Mouse (Mus musculus) C2C12 (cell line): ENCODE data around the gene Hspb6. TPM values are rescaled to one million over a fixed set of nuclear protein-coding genes. Genes with fewer than 3 reads are reported as not detected.

Experiments used
- H3K27me3 ChIP-seq: one replicate; pipeline ENCODE4 v1.6.1; 2011; ENCODE audit not compliant: control insufficient read depth, insufficient read depth, insufficient read length
- H3K36me3 ChIP-seq: one replicate; pipeline ENCODE4 v1.6.1; 2011; ENCODE audit not compliant: control insufficient read depth, insufficient read depth
- H3K4me3 ChIP-seq: one replicate; pipeline ENCODE4 v1.5.1; 2011; ENCODE audit warnings: mild to moderate bottlenecking, control low read depth; ENCODE audit not compliant: poor library complexity, insufficient read depth, severe bottlenecking
- H3K79me2 ChIP-seq: one replicate; pipeline ENCODE4 v1.6.1; 2011; ENCODE audit not compliant: control insufficient read depth, insufficient read depth
- H3K79me3 ChIP-seq: one replicate; pipeline ENCODE4 v1.6.1; 2011; ENCODE audit warnings: low read depth, control low read depth
- H3ac ChIP-seq: one replicate; pipeline ENCODE3; 2011; ENCODE audit warnings: low read depth; ENCODE audit not compliant: control insufficient read depth, insufficient read length
- CEBPB ChIP-seq: IDR thresholded peaks from one replicate; pipeline ENCODE4 v1.6.1; 2011; ENCODE audit warnings: low read depth, mild to moderate bottlenecking, control low read depth, moderate library complexity
- CTCF ChIP-seq: IDR thresholded peaks from one replicate; pipeline ENCODE4 v1.5.1; 2011; ENCODE audit not compliant: control insufficient read depth, insufficient read depth, insufficient read length
- FOSL1 ChIP-seq: IDR thresholded peaks from one replicate; pipeline ENCODE4 v1.8.0; 2011; ENCODE audit warnings: mild to moderate bottlenecking, low read length; ENCODE audit not compliant: poor library complexity, insufficient read depth, severe bottlenecking
- MAX ChIP-seq: IDR thresholded peaks from one replicate; pipeline ENCODE4 v1.6.1; 2011; ENCODE audit warnings: mild to moderate bottlenecking, control low read depth
- MYOD1 ChIP-seq: IDR thresholded peaks from one replicate; pipeline ENCODE4 v1.6.1; 2011; ENCODE audit warnings: low read depth; ENCODE audit not compliant: control insufficient read depth, insufficient read length
- MYOG ChIP-seq: IDR thresholded peaks from one replicate; pipeline ENCODE4 v1.6.1; 2011; ENCODE audit not compliant: control insufficient read depth, insufficient read length; ENCODE audit errors: extremely low read depth
- USF1 ChIP-seq: IDR thresholded peaks from one replicate; pipeline ENCODE4 v1.6.1; 2011; ENCODE audit warnings: low read depth, mild to moderate bottlenecking, control low read depth, moderate library complexity
- polyA plus RNA-seq: library from polyadenylated mRNA; unstranded; fragments of >200 nt; fragmentation: generic; extraction: Trizol; gene quantifications from one replicate; pipeline ENCODE4 v1.2.1, GENCODE M21; 2012; ENCODE audit warnings: missing spikeins

The Hspb6 gene
- polyA plus RNA-seq, 1 experiment = 66.8 TPM

- no peaks in the 10 kb centered on the region for H3K36me3 ChIP-seq
- H3K79me3 ChIP-seq = peaks cover 3% of the 10 kb centered on the region
- TF ChIP-seq FOSL1 (no peak), USF1 (no peak), CEBPB (no peak), MAX (no peak), CTCF (no peak), MYOD1 (no peak), MYOG (no peak)
- peaks cover 24% of the 10 kb centered on the region for H3K27me3 ChIP-seq
- H3K4me3 ChIP-seq = no peak overlapping the region
- peaks cover 6% of the 10 kb centered on the region for H3K79me2 ChIP-seq
- H3ac ChIP-seq = no peak overlapping the region
These were observed 40.9 kb downstream of the Hspb6 start for GRCm38 (mm10) chr7:30592772-30593423.

GRCm38 (mm10) chr7:30593579-30594509, 41.9 kb downstream of the Hspb6 start:
- H3K4me3 ChIP-seq = no peak overlapping the region
- TF ChIP-seq MYOD1 (no peak), FOSL1 (no peak), CEBPB (no peak), CTCF (no peak), MAX (no peak), MYOG (no peak), USF1 (no peak)
- H3K36me3 ChIP-seq = no peaks in the 10 kb centered on the region
- no peak overlapping the region for H3ac ChIP-seq
- peaks cover 33% of the 10 kb centered on the region for H3K27me3 ChIP-seq
- no peaks in the 10 kb centered on the region for H3K79me3 ChIP-seq
- no peaks in the 10 kb centered on the region for H3K79me2 ChIP-seq

GRCm38 (mm10) chr7:30594510-30595024, 42.6 kb downstream of the Hspb6 start:
- TF ChIP-seq MYOG (no peak), USF1 (no peak), CEBPB (no peak), MYOD1 (no peak), MAX (no peak), FOSL1 (no peak), CTCF (no peak)
- Histone ChIP-seq H3ac (no peak overlapping the region), H3K4me3 (no peak overlapping the region), H3K27me3 (peaks cover 37% of the 10 kb centered on the region), H3K79me3 (no peaks in the 10 kb centered on the region), H3K36me3 (no peaks in the 10 kb centered on the region), H3K79me2 (no peaks in the 10 kb centered on the region)

GRCm38 (mm10) chr7:30596093-30596492, 44.1 kb downstream of the Hspb6 start:
- Histone ChIP-seq H3K79me3 (no peaks in the 10 kb centered on the region), H3K27me3 (peaks cover 43% of the 10 kb centered on the region), H3ac (no peak overlapping the region), H3K4me3 (no peak overlapping the region), H3K36me3 (no peaks in the 10 kb centered on the region), H3K79me2 (no peaks in the 10 kb centered on the region)
- TF ChIP-seq CEBPB (no peak), MYOG (no peak), MAX (no peak), USF1 (no peak), FOSL1 (no peak), CTCF (no peak), MYOD1 (no peak)

- H3K27me3 ChIP-seq = peaks cover 43% of the 10 kb centered on the region
These were observed 44.8 kb downstream of the Hspb6 start for GRCm38 (mm10) chr7:30596811-30597210.

More at GRCm38 (mm10) chr7:30596811-30597210, 44.8 kb downstream of the Hspb6 start:
- no peaks in the 10 kb centered on the region for H3K36me3 ChIP-seq
- H3K79me2 ChIP-seq = no peaks in the 10 kb centered on the region
- no peak for TF ChIP-seq CEBPB
- TF ChIP-seq MYOD1 = no peak
- no peak for TF ChIP-seq MAX
- TF ChIP-seq USF1 = no peak
- no peak for TF ChIP-seq CTCF
- no peak for TF ChIP-seq FOSL1
- TF ChIP-seq MYOG = no peak
- H3ac ChIP-seq = no peak overlapping the region
- H3K4me3 ChIP-seq = no peak overlapping the region
- H3K79me3 ChIP-seq = no peaks in the 10 kb centered on the region
